Mouse (Mus musculus): ENCODE measurements around the gene Hoxa9.

Hoxa9 gene

DNA sequence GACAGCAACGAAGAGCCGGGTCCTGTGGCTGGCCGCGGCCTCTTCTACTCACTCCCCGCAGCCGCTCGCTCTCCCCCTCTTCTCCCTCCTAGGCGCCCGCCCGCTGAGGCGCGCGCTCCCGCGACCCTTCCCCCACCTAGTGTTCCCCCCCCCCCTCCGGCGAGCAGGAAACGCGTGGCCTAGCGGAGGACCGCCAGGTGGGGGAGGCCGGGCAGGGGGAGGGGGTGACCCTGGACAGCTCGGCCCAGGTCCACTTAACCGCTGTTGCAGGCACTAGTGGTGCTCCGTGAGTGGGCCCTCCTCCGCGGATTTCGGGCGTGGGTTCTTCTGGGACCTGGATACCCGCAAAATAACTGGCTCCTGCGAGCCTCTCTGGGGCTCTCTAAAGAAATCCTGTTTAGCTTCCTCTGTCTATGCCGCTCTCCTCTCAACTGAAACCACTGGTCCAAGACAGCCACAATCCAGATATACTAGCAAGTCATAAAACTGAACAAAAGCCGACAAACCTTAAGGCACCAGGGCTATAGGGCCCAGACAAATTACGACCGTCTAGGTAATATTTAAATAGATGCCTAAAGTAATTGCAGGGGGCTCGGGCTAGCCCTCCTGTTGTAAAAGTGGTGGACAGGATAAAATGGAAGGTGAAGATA is at the start of gene Hoxa9:
Hoxa9 (minus strand) TSS at position 574 of the 650 bp plus-strand sequence.
- DNase-seq (ENCODE audit: low spot score in 2 of 2), result no peak

DNA sequence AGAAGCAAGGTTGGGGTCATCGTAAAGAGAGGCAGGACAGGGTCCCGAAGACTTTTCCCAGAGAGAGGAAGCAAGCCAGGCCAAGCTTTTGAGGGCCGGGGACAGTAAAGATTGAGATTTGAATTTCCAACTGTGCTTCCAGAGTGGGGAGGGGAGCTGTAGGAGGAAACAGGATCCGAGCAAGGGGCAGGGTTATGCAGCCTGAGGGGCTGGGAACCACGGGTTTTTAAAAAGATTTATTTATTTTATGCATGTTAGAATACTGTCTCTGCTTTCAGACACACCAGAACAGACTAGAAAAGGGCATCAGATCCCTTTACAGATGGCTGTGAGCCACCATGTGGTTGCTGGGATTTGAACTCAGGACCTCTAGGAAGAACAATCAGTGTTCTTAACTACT is 46.0 kb upstream of the Hoxa9 start:
- no peak for DNase-seq (ENCODE audit: low spot score in 2 of 2)

DNA sequence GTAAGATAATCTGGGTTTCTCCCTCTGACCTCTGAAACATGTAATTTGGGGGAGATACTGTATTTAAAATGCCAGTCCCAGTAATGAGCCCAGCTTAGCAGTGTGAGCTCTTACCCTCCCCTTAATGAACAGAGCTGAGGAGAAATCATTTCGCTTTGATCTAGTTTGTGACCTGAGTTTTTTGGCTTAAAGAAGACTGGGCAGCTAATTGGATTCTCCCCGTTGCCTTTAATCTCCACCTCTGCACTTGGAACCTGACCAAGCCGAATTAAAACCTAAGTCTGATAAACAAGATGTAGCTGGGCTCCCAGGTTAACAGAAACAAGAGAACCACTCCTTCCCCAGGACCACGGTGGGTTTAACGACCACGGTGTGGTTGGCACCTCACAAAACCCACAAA is 45.5 kb upstream of the Hoxa9 start:
- no peak for DNase-seq (ENCODE audit: low spot score in 2 of 2)

DNA sequence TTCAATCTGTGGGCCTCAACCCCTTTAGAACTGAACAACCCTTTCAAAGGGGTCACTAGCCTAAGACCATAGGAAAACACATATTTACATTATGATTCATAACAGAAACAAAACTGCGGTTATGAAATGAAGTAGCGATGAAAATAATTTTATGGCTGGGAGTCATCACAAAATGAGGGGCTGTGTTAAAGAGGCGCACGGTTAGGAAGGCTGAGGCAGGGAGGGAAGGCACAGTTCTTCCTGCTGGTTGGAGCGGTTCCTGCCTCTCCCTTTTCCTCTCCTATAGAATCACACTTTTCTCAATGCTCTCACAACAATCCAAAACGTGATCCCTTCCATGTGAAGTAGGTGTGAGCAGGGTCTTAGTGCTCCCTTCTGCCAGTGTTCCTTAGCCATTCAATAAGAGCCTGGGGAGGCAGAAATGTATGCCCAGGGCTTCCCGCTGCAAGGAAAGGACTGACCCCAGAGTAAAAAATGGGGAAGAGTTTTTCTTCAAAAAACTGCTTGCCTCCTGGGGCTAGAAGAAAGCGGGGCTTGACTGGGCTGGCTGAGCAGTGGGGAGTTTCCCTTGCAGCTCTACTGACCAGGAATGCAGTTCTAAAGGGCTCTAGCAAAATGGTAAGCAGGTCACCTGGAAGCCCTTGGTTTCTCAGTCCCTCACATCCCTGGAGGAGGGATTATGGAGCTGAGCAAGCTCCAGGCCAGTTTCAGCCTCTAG is 44.8 kb upstream of the Hoxa9 start:
- no peak for DNase-seq (ENCODE audit: low spot score in 2 of 2)

DNA sequence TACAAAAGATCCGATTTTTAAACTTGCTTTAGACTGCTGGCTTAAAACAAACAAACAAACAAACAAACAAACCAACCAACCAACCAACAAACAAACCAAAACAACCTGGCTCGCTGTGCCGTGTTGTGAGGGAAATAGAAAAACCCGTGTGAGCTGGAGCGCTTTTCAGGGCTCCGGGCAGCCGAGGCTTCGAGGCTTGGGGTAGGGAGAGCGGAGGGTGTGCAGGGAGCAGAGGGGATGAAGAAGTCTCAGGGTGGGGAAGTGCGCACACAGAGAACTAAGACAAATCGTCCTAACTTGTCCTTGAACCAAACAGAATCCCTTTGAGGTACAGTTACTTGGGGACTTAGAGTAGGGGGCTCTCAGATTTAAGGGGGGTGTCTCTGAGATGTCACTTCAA is 43.7 kb upstream of the Hoxa9 start:
- no peak for DNase-seq (ENCODE audit: low spot score in 2 of 2)

DNA sequence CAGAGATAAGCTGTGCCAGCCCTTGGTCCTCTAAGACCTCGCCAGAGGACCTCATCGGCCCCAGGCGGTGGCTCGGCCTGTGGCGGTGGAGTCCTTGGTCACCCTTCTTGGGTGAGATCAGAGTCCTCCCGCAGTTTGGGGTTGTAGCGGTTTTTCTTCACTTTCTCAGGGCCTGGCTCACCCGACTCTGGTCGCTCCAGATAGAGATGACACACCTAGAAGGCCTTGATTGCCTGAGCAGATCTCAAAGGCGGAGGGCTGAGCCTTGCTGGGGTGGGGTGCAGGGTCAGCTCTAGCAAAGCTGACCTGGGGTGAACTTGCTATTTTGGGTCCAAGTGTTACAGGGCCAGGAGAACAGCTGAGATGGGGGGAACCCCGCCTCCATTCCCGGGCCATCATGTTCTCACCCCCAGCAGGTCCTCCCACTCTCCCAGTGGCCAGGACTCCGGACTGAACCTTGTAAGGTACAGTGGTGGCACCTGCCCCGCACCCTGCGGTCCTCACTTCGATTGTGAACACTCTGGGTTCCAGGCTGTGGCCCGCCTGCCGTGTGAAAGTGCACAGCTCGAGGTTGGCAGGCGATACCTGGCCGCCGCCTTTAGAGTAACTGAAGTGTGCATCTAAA is 42.9 kb upstream of the Hoxa9 start:
- no peak for DNase-seq (ENCODE audit: low spot score in 2 of 2)

DNA sequence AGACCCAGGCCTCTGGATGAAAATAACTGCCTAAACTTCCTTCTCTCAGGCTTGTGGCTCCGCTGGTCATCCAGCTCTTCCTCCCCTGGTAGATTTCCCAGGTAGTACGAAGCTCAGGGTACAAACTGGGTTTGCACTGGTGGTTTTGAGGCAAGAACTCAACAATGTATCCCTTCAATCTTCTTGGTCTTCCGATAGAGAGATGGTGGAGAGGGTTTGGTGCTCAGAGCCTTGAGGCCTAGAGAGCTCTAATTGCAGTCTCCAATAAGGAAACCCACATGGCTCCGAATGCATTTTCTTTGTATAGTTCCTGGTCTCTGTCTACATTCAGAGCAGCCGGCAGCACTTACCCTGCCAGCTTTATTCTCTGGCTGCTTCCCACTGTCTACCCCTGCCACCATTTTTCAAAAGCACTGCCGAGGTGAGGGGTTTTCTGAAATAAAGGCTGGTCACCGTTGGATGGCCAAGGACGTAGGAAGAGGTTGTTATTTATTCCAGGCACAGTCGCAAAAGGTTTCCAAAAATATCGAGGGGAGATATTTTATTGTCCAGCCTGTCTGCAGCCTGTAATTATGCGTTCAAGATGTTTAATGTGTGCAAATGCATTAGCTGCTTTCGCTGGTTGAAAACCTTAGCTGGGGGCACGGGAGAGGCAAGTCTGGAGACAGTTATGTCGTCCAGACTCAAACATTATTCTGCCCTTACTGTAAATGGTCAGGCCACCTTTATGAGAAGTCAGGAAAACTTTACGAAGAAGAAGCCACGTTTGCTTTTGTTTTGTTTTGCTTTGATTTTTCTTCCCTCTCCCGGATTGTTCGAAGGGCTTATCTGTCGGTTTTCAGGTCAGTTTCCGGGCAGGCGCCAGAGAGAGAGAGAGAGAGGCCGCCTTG is 42.1 kb upstream of the Hoxa9 start:
- no peak for DNase-seq (ENCODE audit: low spot score in 2 of 2)

DNA sequence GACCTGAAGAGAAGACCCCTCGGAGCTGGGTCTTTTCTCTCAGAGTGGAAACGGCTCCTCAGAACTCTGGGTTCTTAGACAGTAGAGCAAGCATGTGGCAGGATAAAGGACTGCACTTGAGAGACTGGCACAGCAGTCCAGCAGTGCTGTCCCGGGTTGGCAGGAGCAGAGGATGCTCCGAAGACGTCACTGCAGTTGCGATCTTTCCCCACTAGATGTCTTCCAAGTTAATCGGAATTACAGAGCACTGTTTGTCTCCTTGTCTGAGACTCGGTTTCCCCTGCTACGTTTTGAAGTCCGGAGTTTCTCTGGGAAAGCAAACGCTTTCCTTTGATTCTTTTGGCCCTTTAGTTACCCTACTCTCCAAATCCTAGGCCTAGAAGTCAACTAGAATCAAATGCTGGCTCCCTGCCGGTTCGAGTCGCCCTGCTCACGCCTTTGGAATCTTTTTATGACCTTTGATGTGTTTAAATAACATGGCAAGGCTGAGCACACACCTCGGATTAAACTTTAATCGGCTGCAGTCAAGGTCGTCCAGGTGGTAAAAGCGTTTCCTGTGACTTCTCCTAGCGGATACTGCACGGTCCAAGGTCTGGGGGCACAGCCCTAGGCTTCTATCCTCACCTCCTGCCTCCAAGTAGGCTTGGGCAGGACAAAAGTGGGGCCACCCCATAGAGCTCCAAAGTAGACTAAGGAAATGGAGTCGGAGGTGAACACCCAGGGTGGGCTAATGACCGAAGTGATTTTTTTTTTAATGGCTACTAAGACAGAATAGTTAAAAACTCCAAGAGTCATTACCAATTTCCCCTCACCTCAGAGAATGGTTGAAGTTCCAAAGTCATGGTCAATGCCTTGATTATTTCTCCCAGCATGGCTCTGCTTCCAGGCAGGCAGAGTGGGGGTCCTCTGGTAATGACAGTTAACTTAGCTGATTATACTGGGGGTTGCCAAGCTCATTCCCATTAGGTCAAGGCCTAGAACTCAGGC is 39.9 kb upstream of the Hoxa9 start:
- DNase-seq (ENCODE audit: low spot score in 2 of 2), result peak in 1 of 2 experiments; percentile 72

DNA sequence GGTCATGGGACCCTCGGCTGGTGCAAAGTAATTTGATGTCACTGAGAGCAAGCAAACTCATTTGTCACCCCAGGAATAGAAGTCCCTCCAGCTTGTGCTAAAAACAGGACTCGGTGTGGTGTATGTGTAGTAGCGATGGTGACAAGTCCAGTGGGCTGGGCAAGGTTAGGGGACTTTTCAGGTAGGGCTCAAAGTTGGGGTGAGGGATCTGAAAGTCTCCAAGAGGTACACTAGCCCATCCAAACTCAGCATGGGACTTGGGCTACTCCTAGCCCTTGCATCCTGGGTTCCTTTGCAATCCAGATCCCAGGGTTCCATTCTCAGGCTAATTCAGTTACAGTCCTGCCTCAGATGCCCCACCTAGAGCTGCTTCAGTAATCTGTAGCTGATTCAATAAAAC is 37.9 kb upstream of the Hoxa9 start:
- DNase-seq (ENCODE audit: low spot score in 2 of 2), result no peak

DNA sequence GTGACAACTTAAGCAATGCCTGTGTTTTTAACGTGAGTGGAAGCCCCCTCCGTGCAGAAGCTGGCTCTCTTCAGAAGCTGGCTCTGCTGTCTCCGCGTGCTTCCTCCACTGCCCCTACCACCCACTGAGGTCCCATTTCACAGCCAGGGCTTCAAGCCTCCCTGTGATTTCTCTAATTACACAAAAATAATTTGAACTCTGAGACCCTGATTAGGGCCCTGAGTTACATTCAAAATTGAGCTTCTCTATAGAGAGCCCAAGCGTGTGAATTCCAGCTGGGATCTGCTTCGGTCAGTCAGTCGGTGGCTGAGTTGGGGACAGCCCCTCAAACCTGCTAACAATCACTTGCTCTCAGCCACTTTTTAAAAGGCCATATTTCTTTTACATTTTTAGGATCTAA is 37.5 kb upstream of the Hoxa9 start:
- DNase-seq (ENCODE audit: low spot score in 2 of 2), result no peak

DNA sequence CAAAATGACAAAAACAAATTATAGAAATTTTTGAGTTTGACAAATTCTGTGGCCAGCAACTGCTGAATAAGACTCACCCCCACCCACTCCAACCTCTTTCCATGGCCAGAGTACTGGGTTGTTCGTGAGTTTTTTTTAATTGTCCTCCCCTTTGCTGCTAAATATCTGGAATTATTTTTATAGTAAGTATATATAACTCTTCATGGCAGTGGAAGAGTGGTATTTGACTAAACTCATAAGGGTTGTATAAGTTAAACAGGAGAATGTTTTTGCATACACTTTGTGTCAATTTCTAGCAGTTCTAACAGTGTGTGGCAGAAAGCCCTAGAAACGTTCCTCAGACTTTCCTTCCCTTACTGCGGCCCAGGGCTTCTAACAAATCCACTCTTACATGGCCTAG is 36.8 kb upstream of the Hoxa9 start:
- DNase-seq (ENCODE audit: low spot score in 2 of 2), result no peak

DNA sequence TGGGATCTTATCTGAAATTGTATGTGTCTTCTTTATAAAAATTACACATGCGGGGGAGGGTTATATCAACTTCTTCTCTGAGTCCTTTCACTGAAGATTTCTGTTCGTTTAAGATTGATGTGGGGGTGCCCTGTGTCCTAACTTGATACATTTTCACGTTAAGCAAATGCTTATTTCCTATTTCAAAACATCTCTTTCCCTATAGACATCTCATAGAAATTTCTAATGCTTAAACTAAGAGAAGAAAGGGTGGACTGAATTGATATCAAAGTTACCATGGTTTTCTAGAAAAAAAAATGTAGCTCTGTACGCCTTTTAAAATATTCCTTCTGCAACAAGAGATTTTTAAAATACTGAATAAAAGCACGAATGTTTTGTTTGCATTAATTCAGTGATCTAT is 36.3 kb upstream of the Hoxa9 start:
- DNase-seq (ENCODE audit: low spot score in 2 of 2), result no peak

DNA sequence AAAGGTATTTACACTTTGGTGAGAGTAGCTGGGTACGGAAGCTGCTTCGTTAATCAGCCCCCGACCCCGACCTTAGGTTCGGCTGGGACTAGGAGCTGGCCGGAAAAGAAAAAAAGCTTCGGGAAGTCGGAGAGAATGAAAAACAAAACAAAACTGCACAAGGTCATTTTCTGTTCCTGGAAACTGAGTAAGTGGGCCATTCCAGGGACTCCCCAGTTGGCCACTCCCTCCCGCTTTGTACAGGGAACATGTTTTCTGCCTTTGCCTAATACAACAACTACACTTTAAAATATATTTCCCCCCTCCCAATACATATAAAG is 35.7 kb upstream of the Hoxa9 start:
- DNase-seq (ENCODE audit: low spot score in 2 of 2), result no peak

DNA sequence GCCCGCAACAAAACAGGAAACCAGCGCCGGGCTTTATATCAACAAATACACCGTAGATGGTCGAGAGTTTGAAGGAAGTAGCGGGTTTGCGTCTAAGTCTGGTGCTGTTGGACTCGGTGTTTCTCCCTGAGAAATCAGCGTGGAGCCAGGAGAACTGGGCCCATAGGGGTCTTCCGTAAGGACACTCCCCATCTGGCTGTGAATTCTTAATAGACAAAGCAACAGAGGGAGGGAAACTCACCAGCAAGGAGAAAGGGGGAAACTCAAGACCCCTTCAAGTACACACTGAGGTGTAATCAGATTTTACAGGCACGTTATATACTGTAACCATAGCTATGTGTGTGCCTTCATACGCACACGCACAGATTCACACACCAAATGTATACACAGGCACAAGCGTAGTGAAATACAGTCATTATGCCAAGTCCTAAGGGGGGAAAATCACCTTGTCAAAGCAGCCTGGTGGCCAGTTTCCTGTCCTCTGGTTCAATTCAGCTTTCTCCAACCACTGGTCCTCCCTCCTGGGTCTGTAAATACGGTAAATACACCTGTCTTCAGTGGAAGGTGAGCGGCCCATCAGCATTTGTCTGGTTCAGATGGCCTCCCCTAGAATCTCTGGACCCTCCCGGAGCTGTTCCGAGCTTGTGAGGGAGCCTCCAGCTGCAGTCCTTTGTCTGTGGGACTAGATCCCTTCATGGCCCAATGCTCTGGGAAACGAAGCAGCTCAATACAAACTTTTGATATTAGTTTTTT is 35.2 kb upstream of the Hoxa9 start:
- DNase-seq (ENCODE audit: low spot score in 2 of 2), result no peak

DNA sequence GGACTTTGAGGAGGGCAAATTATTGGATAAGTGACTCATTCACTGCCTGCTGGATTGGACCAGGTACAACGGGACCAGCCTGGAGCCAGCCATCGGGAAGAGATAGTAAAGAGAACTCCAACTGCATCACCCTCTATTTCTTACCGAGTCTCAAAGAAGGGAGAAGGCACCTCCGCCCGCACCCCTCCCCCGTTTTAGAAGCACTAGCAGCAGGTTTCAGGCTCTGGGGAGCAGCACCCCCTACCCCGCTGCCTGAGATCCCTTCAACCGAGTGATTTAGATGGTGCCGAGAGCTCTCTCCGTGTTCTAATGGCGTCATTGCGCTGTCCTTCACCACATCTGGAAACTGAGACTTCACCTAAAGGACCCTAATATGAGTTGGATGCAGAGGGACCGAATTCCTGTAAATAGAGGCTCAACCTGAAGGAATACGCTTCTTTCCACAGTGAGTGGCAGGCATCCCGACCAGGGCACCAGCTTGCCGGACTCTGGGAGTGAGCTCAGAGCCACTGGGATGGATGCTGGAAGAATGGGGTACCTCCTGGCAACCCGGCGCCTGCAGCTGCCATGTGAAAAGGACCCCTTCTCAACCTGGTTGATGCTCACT is 34.5 kb upstream of the Hoxa9 start:
- DNase-seq (ENCODE audit: low spot score in 2 of 2), result no peak

DNA sequence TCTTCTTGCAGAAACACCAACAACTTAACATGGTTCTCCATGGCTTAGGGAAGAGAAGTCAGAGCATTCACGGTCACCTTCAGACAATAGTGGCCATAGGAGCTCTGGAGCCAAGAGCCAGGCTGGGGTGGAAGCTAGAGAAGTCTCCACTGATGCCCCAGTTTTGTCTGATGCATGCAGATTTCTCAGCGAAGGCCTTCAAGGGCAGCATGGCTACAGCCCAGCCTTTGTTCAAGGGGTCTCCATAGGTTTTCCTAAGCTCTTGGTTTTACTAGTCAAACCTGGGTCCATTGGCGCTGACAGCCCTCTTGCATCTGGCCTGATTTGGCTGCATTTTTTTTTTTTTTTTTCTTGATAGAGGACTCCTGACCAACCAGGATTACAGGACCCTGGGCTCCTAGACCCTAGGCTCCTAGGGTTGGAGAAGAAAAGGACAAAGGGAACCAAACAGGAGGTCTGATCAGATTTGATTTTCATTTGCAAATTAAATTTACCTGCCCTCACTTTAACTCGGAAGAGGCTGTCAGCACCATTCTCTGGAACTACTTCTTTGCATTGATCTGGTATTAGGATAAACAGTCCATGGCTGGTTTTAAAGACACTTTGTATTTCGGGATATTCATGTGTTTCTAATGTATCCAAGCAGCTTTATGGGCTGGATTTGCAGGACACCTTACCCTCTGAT is 33.4 kb upstream of the Hoxa9 start:
- no peak for DNase-seq (ENCODE audit: low spot score in 2 of 2)

DNA sequence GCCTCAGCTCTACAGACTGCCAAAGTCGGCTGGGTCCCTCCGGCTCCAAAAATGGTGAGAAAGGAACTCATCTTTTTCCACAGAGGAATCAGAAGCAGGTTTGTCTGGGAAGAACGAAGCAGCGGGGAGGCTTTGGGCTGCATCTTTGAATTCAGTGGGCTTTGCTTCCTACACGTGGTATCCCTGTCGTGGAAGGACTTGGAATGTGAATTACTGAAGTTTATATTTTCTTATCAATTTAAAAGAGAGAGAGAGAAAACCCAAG is 32.4 kb upstream of the Hoxa9 start:
- DNase-seq (ENCODE audit: low spot score in 2 of 2), result no peak

DNA sequence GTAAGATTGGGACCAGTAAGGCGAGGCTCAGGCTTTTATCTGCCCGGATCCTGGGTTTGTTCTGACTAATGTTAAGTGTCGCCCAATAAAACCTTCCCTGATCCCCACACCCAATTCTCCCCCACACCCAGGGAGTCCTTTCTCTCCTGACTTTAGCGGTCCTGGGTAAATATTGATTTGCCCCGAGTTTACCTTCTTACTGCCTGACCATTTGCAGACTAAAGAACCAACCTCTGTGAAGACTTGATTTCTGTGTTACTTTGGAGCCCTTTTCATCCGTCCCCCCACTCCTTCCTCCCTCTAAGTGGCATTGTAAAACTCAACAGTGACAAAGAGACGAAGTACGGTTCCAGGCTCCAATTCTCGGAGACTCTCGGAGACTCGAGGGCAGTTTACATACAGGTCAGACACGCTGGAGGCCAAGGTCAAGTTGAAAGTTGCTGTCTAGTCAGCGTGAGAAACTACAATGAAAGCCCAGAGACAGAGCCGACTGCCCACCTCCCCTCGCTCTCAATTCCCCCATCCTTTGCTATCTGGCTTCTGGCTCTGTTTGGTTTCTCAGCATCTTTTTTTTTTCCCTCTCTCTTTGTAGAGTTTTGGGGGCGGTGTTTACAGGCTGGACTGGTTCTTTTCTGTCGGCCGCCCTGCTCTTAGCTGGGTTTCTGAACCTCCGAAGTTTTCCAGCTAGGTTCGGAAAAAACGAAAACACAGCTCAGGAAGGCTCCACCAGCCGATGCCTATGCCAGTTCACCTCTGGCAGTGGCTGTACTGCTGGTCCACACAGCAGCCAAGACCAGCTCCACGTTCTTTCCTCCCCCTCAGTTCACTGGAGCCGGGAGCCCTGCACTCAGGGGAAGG is 31.8 kb upstream of the Hoxa9 start:
- no peak for DNase-seq (ENCODE audit: low spot score in 2 of 2)

Data from frontal cortex, postnatal 36 days (tissue).